Mouse (Mus musculus) c-Kit-negative CD71-positive TER-119-positive erythroid progenitor cells, embryonic 14.5 days (primary cell): Measurements from ENCODE around the gene Kcnd3.

Experiments used
- DNase-seq: peaks from one replicate; pipeline ENCODE4 v3.0.0-alpha.2; 2013; ENCODE audit warnings: low read depth, low spot score

Kcnd3 gene

GRCm38 (mm10) chr3:105722510-105722909 lies 270.4 kb downstream of the Kcnd3 start:
- DNase-seq = no peak
